Mouse (Mus musculus) adrenal gland (tissue): Measurements from ENCODE around the gene Fam49a.

Experiments used
- intact Hi-C: fragments of 180-260 bp; cut with DNase I; formaldehyde crosslinking; loops from one replicate; pipeline ENCODE4 v1.15.1; 2025

Gene Fam49a

GRCm38 (mm10) chr12:12351816-12352552, 90.0 kb downstream of the Fam49a start:
- intact Hi-C loops: no loop called here

GRCm38 (mm10) chr12:12354115-12354653, 92.2 kb downstream of the Fam49a start:
- intact Hi-C loops: no loop called here

GRCm38 (mm10) chr12:12356048-12356447, 94.1 kb downstream of the Fam49a start:
- intact Hi-C loops: no loop called here

- intact Hi-C loops: no loop called here
These were observed 94.5 kb downstream of the Fam49a start for GRCm38 (mm10) chr12:12356463-12356862.

- intact Hi-C loops: no loop called here
These were observed 95.0 kb downstream of the Fam49a start for GRCm38 (mm10) chr12:12356946-12357345.

- intact Hi-C loops: no loop called here
These were observed 98.0 kb downstream of the Fam49a start for GRCm38 (mm10) chr12:12359923-12360322.

GRCm38 (mm10) chr12:12362371-12362770, 100.4 kb downstream of the Fam49a start:
- intact Hi-C loops: no loop called here

GRCm38 (mm10) chr12:12364201-12364600, 102.3 kb downstream of the Fam49a start:
- intact Hi-C loops: no loop called here

GRCm38 (mm10) chr12:12367423-12367822, 105.5 kb downstream of the Fam49a start:
- intact Hi-C loops: no loop called here

- intact Hi-C loops: no loop called here
These were observed 111.3 kb downstream of the Fam49a start for GRCm38 (mm10) chr12:12373111-12373862.

GRCm38 (mm10) chr12:12379056-12379455, 117.1 kb downstream of the Fam49a start:
- intact Hi-C loops: no loop called here

GRCm38 (mm10) chr12:12389271-12389670, 127.3 kb downstream of the Fam49a start:
- intact Hi-C loops: no loop called here

- intact Hi-C loops: loop anchor here (5.0 kb wide), 2 partner anchors 74 to 234 kb away; no protein-coding TSS in a partner anchor
These were observed 134.3 kb downstream of the Fam49a start for GRCm38 (mm10) chr12:12396224-12396623.

GRCm38 (mm10) chr12:12401051-12401465, 139.1 kb downstream of the Fam49a start:
- intact Hi-C loops: no loop called here

GRCm38 (mm10) chr12:12401504-12401903, 139.6 kb downstream of the Fam49a start:
- intact Hi-C loops: no loop called here

- intact Hi-C loops: no loop called here
These were observed 143.7 kb downstream of the Fam49a start for GRCm38 (mm10) chr12:12405491-12406110.

GRCm38 (mm10) chr12:12409044-12409443, 147.1 kb downstream of the Fam49a start:
- intact Hi-C loops: no loop called here

GRCm38 (mm10) chr12:12412674-12413073, 150.7 kb downstream of the Fam49a start:
- intact Hi-C loops: loop anchor here (5.0 kb wide), 2 partner anchors 90 to 240 kb away; no protein-coding TSS in a partner anchor

- intact Hi-C loops: loop anchor here (2.0 to 5.0 kb wide), 2 partner anchors 202 to 522 kb away; no protein-coding TSS in a partner anchor
These were observed 158.5 kb downstream of the Fam49a start for GRCm38 (mm10) chr12:12420423-12420822.

GRCm38 (mm10) chr12:12420841-12421579, 159.1 kb downstream of the Fam49a start:
- intact Hi-C loops: loop anchor here (2.0 to 5.0 kb wide), 2 partner anchors 201 to 522 kb away; no protein-coding TSS in a partner anchor

GRCm38 (mm10) chr12:12421580-12421878, 159.6 kb downstream of the Fam49a start:
- intact Hi-C loops: loop anchor here (2.0 to 5.0 kb wide), 2 partner anchors 201 to 521 kb away; no protein-coding TSS in a partner anchor
